Mouse (Mus musculus): ENCODE data around the gene Npr2. TPM values are rescaled to one million over a fixed set of nuclear protein-coding genes. Genes with fewer than 3 reads are reported as not detected.

Npr2 gene
- polyA plus RNA-seq, 1 experiment from 2014 or later, result 6.9 TPM

- under 1% methylated on average over 34 of the region's 34 CpGs for WGBS
- Histone ChIP-seq H3K4me2 (replicated peaks) (peak within 1 kb of the TSS; percentile 77), H3K9ac (peak within 1 kb of the TSS; percentile 89), H3K27ac (peak within 1 kb of the TSS; percentile 94), H3K4me1 (replicated peaks) (0 out of 2 replicates have a peak, but pooled peaks cover 3% of the 10 kb centered on the region), H3K4me3 (replicated peaks) (peak within 1 kb of the TSS; percentile 88), H3K36me3 (no peaks in the 10 kb centered on the region), H3K9me3 (no peaks in the 10 kb centered on the region), H3K27me3 (replicated peaks) (no peaks in the 10 kb centered on the region)
- peak; percentile 97 for ATAC-seq
Observed at GRCm38 (mm10) chr4:43656339-43657109, 24.8 kb downstream of the Npr2 start, which contains the start of gene Hint2. Gene Hint2, minus strand, starts transcription at chr4:43656466.

DNA sequence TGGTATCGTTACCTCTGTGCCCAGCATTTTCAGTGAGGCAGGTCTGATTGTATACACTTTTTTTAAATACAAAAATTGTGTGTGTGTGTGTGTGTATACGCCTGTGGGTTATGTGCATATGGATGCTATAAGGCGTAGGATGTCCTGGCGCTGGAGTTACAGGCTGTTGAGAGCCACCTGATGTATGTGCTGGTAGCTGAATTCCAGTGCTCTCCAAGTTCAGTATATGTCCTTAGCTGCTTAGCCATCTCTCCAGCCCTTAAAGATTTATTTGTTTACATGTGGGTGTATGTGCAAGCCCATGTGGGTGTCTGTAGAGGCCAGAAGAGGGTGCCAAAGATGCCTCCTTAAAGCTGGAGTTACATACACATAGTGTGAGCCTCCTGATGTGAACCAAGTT lies 25.4 kb downstream of the Npr2 start:
- Histone ChIP-seq H3K36me3 (no peaks in the 10 kb centered on the region), H3K4me3 (replicated peaks) (peak overlapping the region; percentile 88; the same call in 1 of the 2 replicates), H3K9ac (no peak overlapping the region), H3K4me1 (replicated peaks) (0 out of 2 replicates have a peak, but pooled peaks cover 3% of the 10 kb centered on the region), H3K9me3 (no peaks in the 10 kb centered on the region), H3K27ac (no peak overlapping the region), H3K4me2 (replicated peaks) (peak overlapping the region; percentile 56), H3K27me3 (replicated peaks) (no peaks in the 10 kb centered on the region)
- no peak for ATAC-seq
- WGBS, result 52% methylated on average over 4 of the region's 4 CpGs

DNA sequence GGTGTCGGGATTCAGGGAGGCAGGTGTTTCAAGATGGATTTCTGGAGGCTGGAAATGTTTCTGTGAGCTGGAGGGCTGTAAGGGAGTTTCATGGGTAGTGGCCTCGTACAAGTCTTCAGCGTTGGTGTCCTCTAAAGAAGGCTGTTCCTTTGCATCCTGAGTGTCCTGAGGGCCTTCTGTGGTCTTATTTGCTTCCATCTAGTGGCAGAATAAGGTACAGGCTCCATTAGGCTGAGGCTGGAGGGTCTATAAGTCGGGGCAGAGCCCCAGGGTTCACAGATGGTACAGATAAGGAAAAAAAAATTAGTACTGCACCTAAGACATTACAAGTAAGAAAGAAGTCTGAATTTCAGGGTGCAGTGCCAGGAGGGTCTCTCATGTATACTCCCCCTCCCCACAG lies 34.7 kb downstream of the Npr2 start:
- peaks cover 3% of the 10 kb centered on the region; the same call in 1 of the 2 replicates for H3K27me3 ChIP-seq (replicated peaks)
- no peaks in the 10 kb centered on the region for H3K9me3 ChIP-seq
- no peak overlapping the region for H3K9ac ChIP-seq
- no peak for ATAC-seq
- H3K36me3 ChIP-seq, result no peaks in the 10 kb centered on the region
- WGBS, result 15% methylated on average over 4 of the region's 4 CpGs
- H3K4me1 ChIP-seq (replicated peaks), result peaks cover 10% of the 10 kb centered on the region
- no peak overlapping the region for H3K4me2 ChIP-seq (replicated peaks)
- H3K27ac ChIP-seq, result no peak overlapping the region
- no peak overlapping the region for H3K4me3 ChIP-seq (replicated peaks)

- Histone ChIP-seq H3K36me3 (no peaks in the 10 kb centered on the region), H3K4me3 (replicated peaks) (peak within 1 kb of the TSS; percentile 85), H3K4me2 (replicated peaks) (peak within 1 kb of the TSS; percentile 94), H3K4me1 (replicated peaks) (peaks cover 10% of the 10 kb centered on the region), H3K9me3 (no peaks in the 10 kb centered on the region), H3K9ac (peak within 1 kb of the TSS; percentile 90), H3K27me3 (replicated peaks) (no peaks in the 10 kb centered on the region; the same call in 1 of the 2 replicates), H3K27ac (0 out of 2 replicates have a peak within 1 kb of the TSS, but pooled peaks have one; percentile 17)
- peak; percentile 97 for ATAC-seq
- WGBS, result 2% methylated on average over 41 of the region's 41 CpGs
Observed at GRCm38 (mm10) chr4:43668782-43669427, 37.2 kb downstream of the Npr2 start, which contains the start of the genes Tmem8b and Fam221b. Gene Tmem8b, plus strand, starts transcription at chr4:43668971. Gene Fam221b, minus strand, starts transcription at chr4:43669145.

DNA sequence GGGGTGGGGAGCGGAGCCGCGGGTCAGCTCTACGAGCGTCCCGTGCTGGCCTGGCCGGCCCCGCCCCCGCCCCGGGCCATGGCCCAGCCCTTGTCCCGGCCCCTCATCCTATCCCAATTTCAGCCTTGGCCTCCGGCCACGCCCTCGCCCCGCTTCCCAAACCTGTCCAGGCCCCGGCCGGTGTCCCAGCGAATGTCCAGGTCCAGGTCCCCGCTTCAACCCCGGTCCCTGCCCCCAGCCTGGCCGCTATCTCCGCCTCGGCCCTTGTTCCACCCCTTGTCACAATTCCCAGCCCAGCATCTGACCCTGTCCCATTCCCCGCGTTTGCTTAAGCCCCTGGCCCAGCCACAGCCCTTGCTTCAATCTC lies 37.7 kb downstream of the Npr2 start:
- H3K4me3 ChIP-seq (replicated peaks), result peak overlapping the region; percentile 85
- peak overlapping the region; percentile 94 for H3K4me2 ChIP-seq (replicated peaks)
- peak; percentile 86 for ATAC-seq
- H3K27ac ChIP-seq, result 0 out of 2 replicates have a peak overlapping the region, but pooled peaks have one; percentile 17
- peak overlapping the region; percentile 90 for H3K9ac ChIP-seq
- no peaks in the 10 kb centered on the region; the same call in 1 of the 2 replicates for H3K27me3 ChIP-seq (replicated peaks)
- no peaks in the 10 kb centered on the region for H3K36me3 ChIP-seq
- H3K9me3 ChIP-seq, result no peaks in the 10 kb centered on the region
- peaks cover 10% of the 10 kb centered on the region for H3K4me1 ChIP-seq (replicated peaks)
- WGBS, result 0% methylated on average over 23 of the region's 25 CpGs

DNA sequence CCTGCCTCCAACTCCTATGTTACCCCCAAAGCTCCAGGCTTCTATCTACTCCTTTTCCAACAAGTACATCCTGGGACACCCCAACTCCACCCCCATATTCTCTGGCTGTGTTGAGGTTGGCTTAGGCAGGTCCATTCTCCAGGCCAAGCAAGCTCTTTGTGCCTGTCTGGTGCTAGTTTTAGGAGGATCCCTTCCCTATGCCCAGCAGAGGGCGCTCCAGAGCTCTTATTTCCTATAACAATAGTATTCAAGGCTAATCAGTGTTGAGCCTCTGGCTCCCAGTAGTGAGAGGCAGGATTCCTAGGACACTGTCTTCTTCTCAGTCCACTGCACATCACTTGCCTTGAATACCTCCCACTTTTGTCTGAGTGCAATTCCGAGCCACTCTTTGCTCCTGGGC lies 40.3 kb downstream of the Npr2 start:
- H3K4me2 ChIP-seq (replicated peaks), result no peak overlapping the region
- H3K27ac ChIP-seq, result no peak overlapping the region
- 0 out of 2 replicates have a peak, but pooled peaks have one; percentile 18 for ATAC-seq
- no peak overlapping the region for H3K9ac ChIP-seq
- 13% methylated on average over 2 of the region's 2 CpGs for WGBS
- peaks cover 15% of the 10 kb centered on the region for H3K4me1 ChIP-seq (replicated peaks)
- H3K4me3 ChIP-seq (replicated peaks), result no peak overlapping the region
- no peaks in the 10 kb centered on the region for H3K9me3 ChIP-seq
- no peaks in the 10 kb centered on the region; the same call in 1 of the 2 replicates for H3K27me3 ChIP-seq (replicated peaks)
- no peaks in the 10 kb centered on the region for H3K36me3 ChIP-seq

DNA sequence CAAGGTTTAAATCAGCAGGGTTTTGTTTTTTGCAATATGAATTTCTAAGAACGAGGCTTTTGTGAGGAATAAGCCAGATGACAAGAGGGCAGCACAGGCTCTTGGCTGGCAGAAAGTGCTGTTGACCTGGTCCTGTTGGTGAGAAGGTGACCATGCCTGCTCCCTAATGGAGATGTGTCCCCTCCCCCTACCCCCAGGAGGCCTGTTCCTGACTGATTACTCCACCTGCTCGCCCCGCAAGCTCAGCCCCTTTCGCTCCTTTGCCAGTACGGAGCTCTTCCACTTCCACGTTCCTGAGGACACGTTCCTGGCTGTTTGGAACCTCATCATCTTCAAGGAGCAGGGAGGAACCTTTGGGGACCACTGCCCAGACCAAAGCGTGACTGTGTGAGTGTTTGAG lies 42.0 kb downstream of the Npr2 start:
- Histone ChIP-seq H3K4me1 (replicated peaks) (peaks cover 12% of the 10 kb centered on the region), H3K9me3 (no peaks in the 10 kb centered on the region), H3K36me3 (no peaks in the 10 kb centered on the region), H3K4me2 (replicated peaks) (no peak overlapping the region), H3K4me3 (replicated peaks) (no peak overlapping the region), H3K27me3 (replicated peaks) (no peaks in the 10 kb centered on the region), H3K27ac (no peak overlapping the region), H3K9ac (no peak overlapping the region)
- no peak for ATAC-seq
- WGBS, result 77% methylated on average over 8 of the region's 8 CpGs

GRCm38 (mm10) chr4:43674974-43675373 lies 43.2 kb downstream of the Npr2 start:
- WGBS, result 51% methylated on average over 5 of the region's 5 CpGs
- peak; percentile 57 for ATAC-seq
- no peak overlapping the region for H3K27ac ChIP-seq
- H3K4me3 ChIP-seq (replicated peaks), result no peak overlapping the region
- H3K9me3 ChIP-seq, result no peaks in the 10 kb centered on the region
- H3K36me3 ChIP-seq, result no peaks in the 10 kb centered on the region
- H3K4me1 ChIP-seq (replicated peaks), result 0 out of 2 replicates have a peak, but pooled peaks cover 6% of the 10 kb centered on the region
- H3K4me2 ChIP-seq (replicated peaks), result no peak overlapping the region
- H3K9ac ChIP-seq, result no peak overlapping the region
- H3K27me3 ChIP-seq (replicated peaks), result no peaks in the 10 kb centered on the region

- WGBS, result 63% methylated on average over 4 of the region's 4 CpGs
- no peaks in the 10 kb centered on the region for H3K36me3 ChIP-seq
- H3K9me3 ChIP-seq, result no peaks in the 10 kb centered on the region
- H3K27me3 ChIP-seq (replicated peaks), result no peaks in the 10 kb centered on the region
- H3K27ac ChIP-seq, result no peak overlapping the region
- H3K4me3 ChIP-seq (replicated peaks), result no peak overlapping the region
- H3K4me1 ChIP-seq (replicated peaks), result 0 out of 2 replicates have a peak, but pooled peaks cover 4% of the 10 kb centered on the region
- peak; percentile 48 for ATAC-seq
- no peak overlapping the region for H3K9ac ChIP-seq
- H3K4me2 ChIP-seq (replicated peaks), result no peak overlapping the region
Observed at GRCm38 (mm10) chr4:43675608-43676007, 43.9 kb downstream of the Npr2 start.

DNA sequence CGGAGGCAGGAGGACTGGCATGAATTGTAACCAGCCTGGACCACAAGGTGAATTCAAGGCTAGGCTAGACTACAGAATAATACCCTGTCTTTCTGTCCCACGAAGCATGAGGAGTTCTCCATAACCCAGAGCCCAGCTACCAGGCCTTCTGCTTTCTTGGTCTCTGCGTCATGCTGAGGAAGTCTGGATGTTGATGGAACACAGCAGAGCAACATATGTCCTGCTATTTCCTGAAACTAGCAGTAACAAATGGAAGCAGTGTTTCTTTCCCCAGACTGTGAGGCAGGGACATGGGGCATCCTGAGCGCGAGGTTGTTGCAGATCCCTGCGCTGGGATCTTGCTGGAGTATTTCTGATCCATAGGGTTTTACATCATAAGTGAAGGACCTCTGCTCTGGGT lies 46.8 kb downstream of the Npr2 start:
- ATAC-seq, result no peak
- Histone ChIP-seq H3K27ac (no peak overlapping the region), H3K4me2 (replicated peaks) (no peak overlapping the region), H3K36me3 (peaks cover 6% of the 10 kb centered on the region; the same call in 1 of the 2 replicates), H3K9ac (no peak overlapping the region), H3K4me3 (replicated peaks) (no peak overlapping the region), H3K4me1 (replicated peaks) (0 out of 2 replicates have a peak, but pooled peaks cover 4% of the 10 kb centered on the region), H3K9me3 (no peaks in the 10 kb centered on the region), H3K27me3 (replicated peaks) (no peaks in the 10 kb centered on the region)
- 83% methylated on average over 6 of the region's 6 CpGs for WGBS

DNA sequence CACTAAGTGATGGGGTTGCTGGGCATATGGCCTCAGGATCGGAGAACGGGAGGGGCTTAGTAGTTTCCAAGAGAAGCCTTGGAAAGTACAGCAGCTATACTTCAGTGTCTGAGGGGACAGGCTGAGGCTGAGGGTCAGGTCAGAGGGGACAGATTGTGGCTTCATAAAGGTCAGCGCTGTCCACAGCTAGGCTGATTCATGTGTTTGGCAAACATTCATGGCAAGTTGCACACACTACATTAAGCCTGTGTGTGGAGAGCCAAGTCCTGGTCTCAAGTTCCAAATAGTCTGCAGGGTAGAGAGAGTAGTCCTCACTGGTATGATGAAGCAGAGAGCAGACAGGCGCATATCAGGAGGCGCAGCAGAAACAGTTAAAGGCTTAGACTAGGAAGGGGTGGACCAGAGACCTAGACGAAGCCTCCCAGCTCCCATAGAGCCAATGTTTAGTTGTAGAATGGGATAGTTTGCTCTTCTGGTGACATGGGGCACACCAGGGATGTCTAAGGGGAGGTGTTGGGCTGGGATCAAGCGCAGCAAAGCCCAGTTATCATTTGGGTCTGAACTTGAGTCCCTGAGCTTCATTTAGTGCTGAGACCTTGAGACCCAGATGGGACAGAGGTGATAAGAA lies 47.8 kb downstream of the Npr2 start:
- Histone ChIP-seq H3K9me3 (no peaks in the 10 kb centered on the region), H3K27me3 (replicated peaks) (no peaks in the 10 kb centered on the region), H3K4me2 (replicated peaks) (no peak overlapping the region), H3K4me3 (replicated peaks) (no peak overlapping the region), H3K9ac (no peak overlapping the region), H3K36me3 (peaks cover 6% of the 10 kb centered on the region; the same call in 1 of the 2 replicates), H3K4me1 (replicated peaks) (0 out of 2 replicates have a peak, but pooled peaks cover 4% of the 10 kb centered on the region), H3K27ac (no peak overlapping the region)
- WGBS, result 86% methylated on average over 7 of the region's 7 CpGs
- no peak for ATAC-seq

DNA sequence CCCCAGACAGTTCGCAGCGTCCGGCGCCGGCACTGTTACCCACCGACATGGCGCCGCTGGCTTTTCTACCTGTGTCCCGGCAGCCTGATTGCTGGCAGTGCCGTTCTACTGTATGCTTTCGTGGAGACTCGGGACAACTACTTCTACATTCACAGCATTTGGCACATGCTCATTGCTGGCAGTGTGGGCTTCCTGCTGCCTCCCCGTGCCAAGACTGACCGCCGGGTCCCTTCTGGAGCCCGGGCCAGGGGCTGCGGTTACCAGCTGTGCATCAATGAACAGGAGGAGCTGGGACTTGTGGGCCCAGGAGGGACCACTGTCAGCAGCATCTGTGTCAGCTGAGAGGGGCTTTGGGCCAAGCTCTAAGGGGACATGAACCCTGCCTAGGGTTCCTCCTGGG lies 58.3 kb downstream of the Npr2 start:
- Histone ChIP-seq H3K9ac (no peak overlapping the region), H3K4me3 (replicated peaks) (no peak overlapping the region)
- 94% methylated on average over 17 of the region's 17 CpGs for WGBS

More for the DNA sequence above, 58.3 kb downstream of the Npr2 start:
- Histone ChIP-seq H3K36me3 (0 out of 2 replicates have a peak, but pooled peaks cover 2% of the 10 kb centered on the region), H3K4me2 (replicated peaks) (no peak overlapping the region), H3K9me3 (no peaks in the 10 kb centered on the region), H3K4me1 (replicated peaks) (0 out of 2 replicates have a peak, but pooled peaks cover 3% of the 10 kb centered on the region), H3K27me3 (replicated peaks) (no peaks in the 10 kb centered on the region), H3K27ac (no peak overlapping the region)
- no peak for ATAC-seq

All from intestine, embryonic 15.5 days (tissue).